Mouse (Mus musculus) thymus, adult 2 months (tissue): ENCODE results near the gene S1pr2.

Source experiments
- CTCF ChIP-seq: fragments of 200-500 bp; IDR thresholded peaks from 2 replicates; pipeline ENCODE4 v1.5.1; 2012; ENCODE audit warnings: mild to moderate bottlenecking, control low read depth, low read length, moderate library complexity, borderline replicate concordance; ENCODE audit not compliant: control insufficient read depth, poor library complexity, insufficient read depth; ENCODE audit errors: extremely low read depth
- POLR2A ChIP-seq: fragments of 200-500 bp; IDR thresholded peaks from 2 replicates; pipeline ENCODE4 v1.6.1; 2012; ENCODE audit warnings: mild to moderate bottlenecking, low read length, control low read depth, moderate library complexity; ENCODE audit not compliant: control insufficient read depth, poor library complexity, insufficient read depth; ENCODE audit errors: extremely low read depth

GRCm38 (mm10) chr9:20987953-20988352 lies 11.4 kb upstream of the S1pr2 start:
- TF ChIP-seq CTCF (no peak), POLR2A (no peak)
